Mouse (Mus musculus): ENCODE measurements around the gene Gtf3c5. TPM values are rescaled to one million over a fixed set of nuclear protein-coding genes. Genes with fewer than 3 reads are reported as not detected.

The Gtf3c5 gene
- polyA plus RNA-seq (2016; fragmentation: Nextera tagmentation; extraction: Ambion mirVana) = 57.9 and 61.4 TPM in 2 replicates

DNA sequence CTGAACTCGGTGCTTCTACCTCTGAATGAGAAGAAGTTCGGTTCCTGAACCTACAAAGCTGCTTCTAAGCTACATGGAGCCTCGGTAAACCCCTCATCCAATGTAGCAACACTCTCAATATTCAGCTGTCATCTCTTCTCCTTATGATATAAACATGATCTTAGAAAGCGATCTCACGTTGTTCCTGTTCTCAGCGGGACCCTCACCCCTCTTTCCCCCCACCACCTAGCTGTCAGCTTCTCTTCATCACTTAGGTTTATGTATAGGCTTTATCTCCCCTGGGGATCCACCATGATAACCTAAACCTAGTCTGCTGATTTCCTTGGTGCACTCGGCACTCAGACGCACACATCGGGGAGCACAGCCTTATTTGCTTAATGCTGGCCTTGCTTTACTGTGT, at the start of gene Gtf3c5:
Gtf3c5 (minus strand) TSS at position 101 of the 400 bp plus-strand sequence.
- peak within 1 kb of the TSS; percentile 84 for H3K4me3 ChIP-seq
- H3K36me3 ChIP-seq (replicated peaks) = peaks cover 26% of the 10 kb centered on the region
- H3K27ac ChIP-seq (replicated peaks) = peak within 1 kb of the TSS; percentile 96
- H3K4me1 ChIP-seq = peaks cover 22% of the 10 kb centered on the region
- no peaks in the 10 kb centered on the region for H3K9me3 ChIP-seq
- WGBS = 80% methylated on average over 9 of the region's 9 CpGs
- no peaks in the 10 kb centered on the region for H3K27me3 ChIP-seq (replicated peaks; ENCODE audit: low read depth, poor library complexity, severe bottlenecking)
- no peak for DNase-seq (ENCODE audit: low spot score)

DNA sequence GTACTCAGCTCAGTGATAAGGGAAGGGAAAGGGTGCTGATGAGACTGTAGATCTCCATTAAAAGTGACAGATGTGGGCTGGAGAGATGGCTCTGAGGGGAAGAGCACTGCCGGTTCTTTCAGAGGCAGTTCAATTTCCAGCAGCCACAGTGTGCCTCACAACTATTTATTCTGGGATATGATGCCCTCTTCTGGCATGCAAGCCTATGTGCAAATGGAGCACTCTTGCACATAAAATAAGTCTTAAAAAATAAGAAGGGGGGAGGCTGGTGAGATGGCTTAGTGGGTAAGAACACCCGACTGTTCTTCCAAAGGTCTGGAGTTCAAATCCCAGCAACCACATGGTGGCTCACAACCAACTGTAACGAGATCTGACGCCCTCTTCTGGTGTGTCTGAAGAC, 49.6 kb upstream of the Gtf3c5 start:
- no peak overlapping the region for H3K27ac ChIP-seq (replicated peaks)
- H3K27me3 ChIP-seq (replicated peaks; ENCODE audit: low read depth, poor library complexity, severe bottlenecking) = no peaks in the 10 kb centered on the region
- H3K4me1 ChIP-seq = peaks cover 20% of the 10 kb centered on the region
- WGBS = 53% methylated on average over 4 of the region's 4 CpGs
- no peak for DNase-seq (ENCODE audit: low spot score)
- H3K9me3 ChIP-seq = no peaks in the 10 kb centered on the region
- H3K36me3 ChIP-seq (replicated peaks) = no peaks in the 10 kb centered on the region
- no peak overlapping the region for H3K4me3 ChIP-seq

DNA sequence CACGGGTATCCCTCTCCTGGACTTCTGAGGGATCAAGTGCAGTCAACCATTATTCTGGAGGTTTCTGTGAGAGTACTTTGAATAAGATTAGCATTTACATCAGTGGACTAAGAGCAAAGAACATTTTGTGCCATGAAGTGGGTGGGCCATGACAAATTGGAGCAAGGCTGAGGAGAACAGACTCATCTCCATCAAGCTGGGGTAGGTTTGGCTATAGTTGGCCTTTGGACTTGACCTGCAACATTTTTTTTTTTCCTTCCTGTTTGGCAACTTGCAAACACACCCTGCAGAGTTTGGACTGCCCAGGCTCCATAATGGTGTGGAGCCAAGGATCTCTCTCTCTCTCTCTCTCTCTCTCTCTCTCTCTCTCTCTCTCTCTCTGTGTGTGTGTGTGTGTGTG, 49.1 kb upstream of the Gtf3c5 start:
- no peak for DNase-seq (ENCODE audit: low spot score)
- no peak overlapping the region for H3K27ac ChIP-seq (replicated peaks)
- 70% methylated on average over 1 of the region's 1 CpGs for WGBS
- H3K9me3 ChIP-seq = no peaks in the 10 kb centered on the region
- H3K36me3 ChIP-seq (replicated peaks) = no peaks in the 10 kb centered on the region
- H3K4me1 ChIP-seq = peaks cover 14% of the 10 kb centered on the region
- no peaks in the 10 kb centered on the region for H3K27me3 ChIP-seq (replicated peaks; ENCODE audit: low read depth, poor library complexity, severe bottlenecking)
- H3K4me3 ChIP-seq = no peak overlapping the region

DNA sequence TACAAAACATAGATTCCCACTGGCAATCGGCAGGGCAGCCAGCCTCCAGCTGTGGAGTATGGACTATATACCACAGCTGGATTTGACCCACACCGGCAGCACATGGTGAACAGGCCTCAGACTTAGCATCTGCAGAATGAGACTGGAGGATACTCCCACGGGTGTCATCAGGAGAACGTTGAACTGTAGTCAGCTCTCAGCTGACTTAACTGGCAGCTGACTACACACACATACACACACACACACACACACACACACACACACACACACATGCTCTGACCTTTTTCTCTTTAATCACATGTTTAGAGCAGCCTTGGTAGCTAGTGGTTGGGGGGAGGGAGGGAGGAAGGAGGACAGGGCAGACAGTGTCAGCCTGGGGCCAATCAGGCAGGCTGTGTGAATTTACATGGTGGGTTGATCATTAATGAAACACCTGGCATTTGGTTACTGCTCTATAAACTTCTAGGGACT, 46.4 kb upstream of the Gtf3c5 start:
- H3K4me1 ChIP-seq = 0 out of 2 replicates have a peak, but pooled peaks cover 7% of the 10 kb centered on the region
- 56% methylated on average over 4 of the region's 4 CpGs for WGBS
- DNase-seq (ENCODE audit: low spot score) = no peak

DNA sequence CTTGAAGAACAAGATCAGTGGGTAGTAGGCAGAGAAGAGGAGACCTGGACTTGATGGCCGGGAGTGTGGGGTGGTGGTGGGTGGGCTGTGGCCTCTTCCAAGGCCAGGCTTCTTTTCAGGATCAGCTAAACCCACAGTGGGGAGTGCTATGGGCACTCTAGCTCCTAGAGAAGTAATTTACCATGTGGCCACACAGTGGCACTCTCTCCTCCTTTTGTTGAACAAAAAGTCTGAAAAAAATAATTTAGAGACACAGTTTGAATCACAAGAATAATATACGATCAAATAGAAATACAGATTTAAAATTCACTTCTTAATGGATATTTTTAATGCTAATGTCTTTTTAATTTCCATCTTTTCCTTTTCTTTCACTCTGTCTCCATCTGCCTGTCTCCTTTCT, 44.5 kb upstream of the Gtf3c5 start:
- 65% methylated on average over 2 of the region's 2 CpGs for WGBS

More for the DNA sequence above, 46.4 kb upstream of the Gtf3c5 start:
- H3K36me3 ChIP-seq (replicated peaks) = no peaks in the 10 kb centered on the region
- H3K27ac ChIP-seq (replicated peaks) = no peak overlapping the region
- H3K9me3 ChIP-seq = no peaks in the 10 kb centered on the region
- no peak overlapping the region for H3K4me3 ChIP-seq
- no peaks in the 10 kb centered on the region for H3K27me3 ChIP-seq (replicated peaks; ENCODE audit: low read depth, poor library complexity, severe bottlenecking)

DNA sequence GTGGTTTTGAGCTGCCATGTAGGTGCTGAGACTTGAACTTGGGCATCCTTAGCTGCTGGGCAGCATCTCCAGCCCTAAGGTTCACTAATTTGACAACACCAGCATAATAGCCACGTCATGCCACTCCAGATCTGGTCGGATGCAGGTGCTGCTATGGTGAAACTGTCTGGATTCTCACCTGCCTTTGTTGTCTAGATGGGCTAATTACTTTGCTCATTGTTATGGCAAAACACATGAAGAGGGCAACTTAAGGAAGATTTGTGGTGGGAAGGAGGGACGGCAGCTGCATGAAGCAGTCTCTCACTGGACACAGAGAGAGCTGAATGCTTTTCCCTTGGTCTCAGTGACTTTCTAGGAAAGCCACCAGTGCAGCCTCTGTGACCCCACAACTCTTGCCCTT, 42.5 kb upstream of the Gtf3c5 start:
- Histone ChIP-seq H3K36me3 (replicated peaks) (no peaks in the 10 kb centered on the region), H3K4me3 (no peak overlapping the region), H3K27me3 (replicated peaks; ENCODE audit: low read depth, poor library complexity, severe bottlenecking) (peaks cover 27% of the 10 kb centered on the region), H3K9me3 (no peaks in the 10 kb centered on the region), H3K27ac (replicated peaks) (no peak overlapping the region), H3K4me1 (peaks cover 18% of the 10 kb centered on the region)
- no peak for DNase-seq (ENCODE audit: low spot score)
- 80% methylated on average over 3 of the region's 3 CpGs for WGBS

More for the DNA sequence above, 44.5 kb upstream of the Gtf3c5 start:
- Histone ChIP-seq H3K9me3 (no peaks in the 10 kb centered on the region), H3K4me3 (no peak overlapping the region), H3K27me3 (replicated peaks; ENCODE audit: low read depth, poor library complexity, severe bottlenecking) (peaks cover 6% of the 10 kb centered on the region), H3K27ac (replicated peaks) (no peak overlapping the region), H3K36me3 (replicated peaks) (no peaks in the 10 kb centered on the region), H3K4me1 (0 out of 2 replicates have a peak, but pooled peaks cover 7% of the 10 kb centered on the region)
- no peak for DNase-seq (ENCODE audit: low spot score)

DNA sequence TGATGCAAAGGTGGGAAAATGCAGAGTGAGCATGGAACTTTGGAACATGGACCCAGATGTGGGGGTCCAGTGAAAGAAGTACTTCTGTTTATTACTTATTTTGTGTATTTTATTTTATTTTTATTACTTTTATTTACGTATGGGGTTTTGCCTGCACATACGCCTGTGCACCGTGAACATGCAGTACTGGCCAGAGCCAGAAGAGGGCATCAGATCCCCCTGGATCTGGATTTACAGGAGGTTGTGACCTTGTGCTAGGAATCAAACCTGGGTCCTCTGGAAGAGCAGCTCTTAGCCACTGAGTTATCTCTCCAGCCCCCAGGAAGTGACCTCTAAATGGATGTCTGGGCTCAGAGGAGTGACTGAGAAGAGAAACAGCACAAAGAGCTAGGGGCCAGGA, 41.3 kb upstream of the Gtf3c5 start:
- no peaks in the 10 kb centered on the region for H3K9me3 ChIP-seq

DNA sequence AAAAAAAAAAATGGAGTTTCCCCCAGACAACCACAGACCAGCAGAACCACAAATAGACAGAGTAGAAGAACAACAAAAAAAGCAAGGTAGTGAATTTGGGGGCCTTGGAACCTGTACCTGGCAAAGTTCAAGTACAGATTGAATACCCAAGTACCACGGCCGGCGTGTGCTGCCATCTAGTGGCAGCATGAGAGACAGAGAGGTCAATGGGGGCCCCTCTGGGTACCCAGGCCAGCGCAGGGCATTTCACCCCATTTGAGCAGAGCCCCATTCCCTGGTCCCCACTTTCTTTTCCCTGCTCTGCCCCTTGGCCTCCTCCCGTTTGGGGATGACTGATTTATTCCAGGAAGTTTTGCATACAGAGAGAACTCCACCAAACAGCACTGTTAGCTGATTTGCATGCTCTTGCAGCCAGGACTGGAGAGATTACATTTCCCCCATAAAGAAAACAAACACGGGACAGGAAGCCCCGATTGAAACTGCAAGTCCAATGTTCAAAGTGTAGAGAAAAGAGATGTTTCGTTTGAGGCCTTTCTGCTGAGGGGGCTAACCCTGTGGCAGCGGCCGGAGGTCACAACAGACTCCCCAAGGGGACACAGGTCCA, 39.1 kb upstream of the Gtf3c5 start:
- H3K9me3 ChIP-seq = no peaks in the 10 kb centered on the region
- no peaks in the 10 kb centered on the region for H3K36me3 ChIP-seq (replicated peaks)
- no peak overlapping the region for H3K4me3 ChIP-seq
- H3K27ac ChIP-seq (replicated peaks) = no peak overlapping the region
- H3K27me3 ChIP-seq (replicated peaks; ENCODE audit: low read depth, poor library complexity, severe bottlenecking) = peaks cover 55% of the 10 kb centered on the region
- peak; percentile 55 for DNase-seq (ENCODE audit: low spot score)
- H3K4me1 ChIP-seq = peaks cover 11% of the 10 kb centered on the region
- WGBS = 22% methylated on average over 10 of the region's 10 CpGs

More for the DNA sequence above, 41.3 kb upstream of the Gtf3c5 start:
- H3K27ac ChIP-seq (replicated peaks) = no peak overlapping the region
- no peaks in the 10 kb centered on the region for H3K36me3 ChIP-seq (replicated peaks)
- H3K27me3 ChIP-seq (replicated peaks; ENCODE audit: low read depth, poor library complexity, severe bottlenecking) = peaks cover 38% of the 10 kb centered on the region
- 92% methylated on average over 3 of the region's 3 CpGs for WGBS
- no peak overlapping the region for H3K4me3 ChIP-seq
- DNase-seq (ENCODE audit: low spot score) = no peak
- H3K4me1 ChIP-seq = peaks cover 14% of the 10 kb centered on the region

DNA sequence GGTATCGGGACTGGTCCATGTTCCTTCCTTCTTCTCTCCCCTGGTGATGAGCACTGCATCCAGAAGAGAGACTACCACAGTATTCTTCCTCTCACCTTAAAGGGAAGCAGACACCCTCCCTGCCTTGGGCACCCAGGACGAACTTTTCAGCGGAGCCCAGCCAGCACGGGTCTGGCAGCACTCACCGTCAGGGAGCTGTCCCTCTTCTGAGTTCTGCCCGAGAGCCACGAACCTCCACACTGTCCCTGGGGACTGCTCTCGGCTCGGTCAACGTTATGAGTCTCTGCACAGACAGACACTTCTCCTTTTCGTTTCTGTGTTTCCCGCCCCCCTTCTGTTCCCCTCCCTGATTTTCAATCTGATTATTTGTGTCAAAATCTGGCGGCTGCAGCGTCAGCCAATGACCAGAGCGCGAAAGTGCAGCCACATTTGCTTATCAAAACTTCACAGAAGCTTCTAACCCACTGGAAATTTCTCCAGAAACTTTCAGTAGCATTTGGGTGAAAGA, 38.2 kb upstream of the Gtf3c5 start, which contains the start of gene Gfi1b:
Gfi1b (minus strand) TSS at position 319 of the 508 bp plus-strand sequence.
- DNase-seq (ENCODE audit: low spot score) = peak; percentile 23
- no peaks in the 10 kb centered on the region for H3K9me3 ChIP-seq

DNA sequence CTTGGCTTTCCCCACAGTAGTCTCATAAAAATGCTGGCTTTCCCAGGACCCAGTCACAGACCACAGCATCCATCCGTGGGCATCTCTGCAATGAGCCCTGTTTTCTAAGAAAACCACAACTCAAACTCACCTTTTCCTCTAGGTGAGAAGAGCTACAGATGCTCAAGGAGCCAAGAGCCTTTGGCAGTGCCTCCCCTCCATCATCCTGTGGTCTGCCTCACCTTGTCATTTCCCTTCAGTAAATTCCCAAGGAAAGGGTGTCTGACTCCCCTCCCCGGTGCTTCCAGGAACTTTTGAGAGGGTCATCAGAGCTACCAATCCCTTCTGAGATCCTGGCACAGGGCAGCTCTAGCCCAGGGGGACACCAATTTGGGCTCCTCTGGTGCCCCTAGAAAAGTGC, 37.6 kb upstream of the Gtf3c5 start:
- peaks cover 14% of the 10 kb centered on the region for H3K4me1 ChIP-seq

More for the DNA sequence above, 38.2 kb upstream of the Gtf3c5 start, which contains the start of gene Gfi1b:
- H3K27me3 ChIP-seq (replicated peaks; ENCODE audit: low read depth, poor library complexity, severe bottlenecking) = peaks cover 59% of the 10 kb centered on the region
- peak within 1 kb of the TSS; percentile 32 for H3K4me3 ChIP-seq
- no peaks in the 10 kb centered on the region for H3K36me3 ChIP-seq (replicated peaks)
- WGBS = 6% methylated on average over 16 of the region's 16 CpGs
- H3K4me1 ChIP-seq = peaks cover 11% of the 10 kb centered on the region
- no peak within 1 kb of the TSS for H3K27ac ChIP-seq (replicated peaks)

DNA sequence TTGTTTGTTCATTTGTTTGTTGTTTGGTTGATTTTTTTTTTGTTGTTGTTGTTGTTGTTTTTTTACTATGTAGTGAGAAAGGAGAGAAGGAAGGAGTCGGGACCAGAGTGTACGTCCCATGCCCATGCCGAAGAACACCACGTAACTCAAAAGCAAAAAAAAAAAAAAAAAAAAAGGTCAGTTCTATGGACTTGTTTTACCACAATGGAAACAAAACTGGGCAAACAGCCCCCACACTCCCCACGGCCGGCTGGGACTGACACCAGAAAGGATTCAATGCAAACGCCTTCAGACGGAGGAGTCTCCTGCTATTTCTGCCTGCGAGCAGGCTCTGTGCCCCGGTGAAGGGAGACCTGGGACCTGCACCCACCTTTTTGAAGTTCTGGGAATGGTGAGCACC, 37.0 kb upstream of the Gtf3c5 start:
- 68% methylated on average over 10 of the region's 10 CpGs for WGBS
- no peak for DNase-seq (ENCODE audit: low spot score)

More for the DNA sequence above, 37.6 kb upstream of the Gtf3c5 start:
- 21% methylated on average over 2 of the region's 2 CpGs for WGBS
- Histone ChIP-seq H3K4me3 (peak overlapping the region; percentile 32; the same call in 1 of the 2 replicates), H3K27ac (replicated peaks) (no peak overlapping the region), H3K9me3 (no peaks in the 10 kb centered on the region), H3K36me3 (replicated peaks) (no peaks in the 10 kb centered on the region), H3K27me3 (replicated peaks; ENCODE audit: low read depth, poor library complexity, severe bottlenecking) (peaks cover 62% of the 10 kb centered on the region)
- DNase-seq (ENCODE audit: low spot score) = no peak

DNA sequence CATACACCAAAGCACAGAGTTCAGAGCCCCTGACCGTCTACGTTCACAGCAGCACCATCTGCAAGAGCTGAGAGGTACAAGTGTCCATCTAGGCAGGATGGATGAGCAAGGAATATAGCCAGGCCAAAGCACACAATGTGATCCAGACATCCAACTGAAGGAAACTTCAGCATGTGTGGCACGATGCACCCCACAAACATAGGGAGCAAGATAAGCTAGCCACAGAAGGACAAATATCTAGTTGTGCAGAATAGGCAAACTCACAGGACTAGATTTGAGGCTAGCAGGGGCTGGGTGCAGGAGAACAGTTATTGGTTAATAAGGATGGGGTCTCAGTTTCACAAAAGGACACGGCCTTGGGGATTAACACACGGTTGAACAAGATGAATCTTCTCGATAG, 35.8 kb upstream of the Gtf3c5 start:
- WGBS = 89% methylated on average over 6 of the region's 6 CpGs
- no peak overlapping the region for H3K27ac ChIP-seq (replicated peaks)
- peaks cover 14% of the 10 kb centered on the region for H3K4me1 ChIP-seq
- H3K36me3 ChIP-seq (replicated peaks) = no peaks in the 10 kb centered on the region
- peaks cover 62% of the 10 kb centered on the region for H3K27me3 ChIP-seq (replicated peaks; ENCODE audit: low read depth, poor library complexity, severe bottlenecking)
- DNase-seq (ENCODE audit: low spot score) = no peak
- no peak overlapping the region for H3K4me3 ChIP-seq
- H3K9me3 ChIP-seq = no peaks in the 10 kb centered on the region

More for the DNA sequence above, 37.0 kb upstream of the Gtf3c5 start:
- Histone ChIP-seq H3K4me1 (peaks cover 14% of the 10 kb centered on the region), H3K27me3 (replicated peaks; ENCODE audit: low read depth, poor library complexity, severe bottlenecking) (peaks cover 62% of the 10 kb centered on the region), H3K27ac (replicated peaks) (no peak overlapping the region), H3K9me3 (no peaks in the 10 kb centered on the region), H3K4me3 (peak overlapping the region; percentile 32; the same call in 1 of the 2 replicates), H3K36me3 (replicated peaks) (no peaks in the 10 kb centered on the region)

DNA sequence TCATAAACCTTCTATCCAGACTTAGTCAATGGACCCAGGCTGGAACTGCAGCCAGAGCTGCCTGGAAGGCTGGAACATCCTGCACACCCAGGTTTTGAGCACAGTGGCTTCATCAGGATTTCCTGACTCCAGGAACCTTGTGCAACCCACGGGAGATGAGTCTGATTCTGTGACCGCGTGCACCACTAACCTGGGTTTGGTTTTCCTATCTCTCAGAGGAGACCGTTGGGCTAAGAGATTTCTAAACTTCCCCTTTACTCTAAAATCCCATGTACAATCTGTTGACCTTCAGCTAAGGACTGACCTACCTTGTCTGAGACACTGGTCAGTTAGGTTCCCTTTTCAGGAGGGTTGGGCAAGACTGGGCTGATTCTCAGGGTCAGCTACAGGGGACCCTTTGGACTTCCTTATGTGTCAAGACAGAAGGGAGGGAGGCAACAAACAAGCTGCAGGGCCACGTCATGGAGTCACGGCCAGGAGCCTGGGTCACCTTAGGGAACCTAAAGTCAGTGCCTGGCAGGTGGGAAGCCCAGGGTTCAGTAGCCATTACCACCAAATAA, 35.3 kb upstream of the Gtf3c5 start:
- no peaks in the 10 kb centered on the region for H3K9me3 ChIP-seq
- no peak overlapping the region for H3K4me3 ChIP-seq
- H3K36me3 ChIP-seq (replicated peaks) = no peaks in the 10 kb centered on the region
- no peak for DNase-seq (ENCODE audit: low spot score)
- no peak overlapping the region for H3K27ac ChIP-seq (replicated peaks)
- H3K4me1 ChIP-seq = peaks cover 14% of the 10 kb centered on the region
- 84% methylated on average over 6 of the region's 6 CpGs for WGBS
- peaks cover 62% of the 10 kb centered on the region for H3K27me3 ChIP-seq (replicated peaks; ENCODE audit: low read depth, poor library complexity, severe bottlenecking)
